Mouse (Mus musculus): ENCODE data around the gene Fam25c. TPM values are rescaled to one million over a fixed set of nuclear protein-coding genes. Genes with fewer than 3 reads are reported as not detected.

Fam25c gene
- total and polyA plus RNA-seq, 3 experiments: not detected

DNA sequence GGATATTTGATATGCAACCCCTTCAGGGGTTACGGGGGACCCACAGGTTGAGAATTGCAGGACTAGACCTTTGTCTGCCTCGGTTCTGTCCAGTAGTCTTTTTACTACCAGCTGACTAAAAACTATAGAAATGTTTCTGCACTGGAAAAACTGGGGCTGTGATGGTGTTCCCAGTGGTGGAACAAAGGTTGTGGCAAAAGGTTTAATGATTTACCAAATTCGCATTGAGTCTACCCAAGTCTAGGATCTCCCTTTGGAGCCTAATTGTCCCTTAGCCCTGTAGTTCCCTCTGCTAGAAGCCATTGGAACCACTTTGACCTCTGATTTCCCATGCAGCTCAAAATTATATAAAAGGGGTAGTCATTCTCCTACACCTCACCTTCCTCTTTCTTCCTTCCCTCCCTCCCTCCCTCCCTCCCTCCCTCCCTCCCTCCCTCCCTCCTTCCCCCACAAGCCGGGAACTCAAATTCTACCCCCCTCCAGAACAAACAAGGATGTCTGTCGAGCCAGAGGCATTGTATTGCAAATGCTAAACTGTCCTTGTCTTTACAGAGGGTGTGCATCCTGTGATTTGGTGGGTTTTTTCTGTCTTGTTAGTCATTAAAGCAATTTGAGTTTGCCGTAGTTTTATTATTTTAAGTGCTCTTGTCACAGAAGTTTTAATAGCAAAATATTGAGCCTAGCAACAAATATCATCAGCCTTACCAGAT lies 42.7 kb downstream of the Fam25c start:
- H3K79me2 ChIP-seq (ENCODE audit: control insufficient read depth, insufficient read depth, low read length, poor library complexity): peaks cover 46% of the 10 kb centered on the region
- H3K9me3 ChIP-seq (replicated peaks; ENCODE audit: insufficient read depth, low read length): no peaks in the 10 kb centered on the region
- peak overlapping the region; percentile 32 for H3K9ac ChIP-seq (ENCODE audit: control insufficient read depth, low read depth, low read length, poor library complexity, severe bottlenecking)
- H3K36me3 ChIP-seq (ENCODE audit: control insufficient read depth in 1 of 2, insufficient read depth in 2 of 2, low read length in 2 of 2): peaks cover 6 to 33% of the 10 kb centered on the region in 2 experiments
- peak overlapping the region; percentile 41 to 93 for H3K4me3 ChIP-seq (ENCODE audit: control insufficient read depth in 1 of 2, insufficient read depth in 1 of 2, low read depth in 2 of 2, low read length in 2 of 2)
- 0 out of 2 replicates have a peak, but pooled peaks have one; percentile 30 for TF ChIP-seq MAZ (IDR thresholded peaks at IDR 0.05; ENCODE audit: low read depth, low read length)
- TF ChIP-seq BHLHE40 (IDR thresholded peaks at IDR 0.05; ENCODE audit: borderline replicate concordance, low read depth, low read length): no peak
- H3K27ac ChIP-seq (ENCODE audit: control insufficient read depth, low read depth, low read length): peak overlapping the region; percentile 34; the same call in 1 of the 2 replicates
- H3K27me3 ChIP-seq (ENCODE audit: control insufficient read depth in 1 of 2, insufficient read depth in 2 of 2, low read length in 2 of 2): no peaks in the 10 kb centered on the region
- H3K4me1 ChIP-seq (ENCODE audit: control insufficient read depth in 1 of 2, insufficient read depth in 2 of 2, low read length in 2 of 2): peaks cover 12 to 30% of the 10 kb centered on the region in 2 experiments
- peak; percentile 49 for DNase-seq (ENCODE audit: low read depth, low spot score)

- Histone ChIP-seq H3K36me3 (ENCODE audit: control insufficient read depth in 1 of 2, insufficient read depth in 2 of 2, low read length in 2 of 2) (peaks cover 6 to 33% of the 10 kb centered on the region in 2 experiments), H3K9me3 (replicated peaks; ENCODE audit: insufficient read depth, low read length) (no peaks in the 10 kb centered on the region), H3K4me1 (ENCODE audit: control insufficient read depth in 1 of 2, insufficient read depth in 2 of 2, low read length in 2 of 2) (peaks cover 12 to 30% of the 10 kb centered on the region in 2 experiments), H3K4me3 (ENCODE audit: control insufficient read depth in 1 of 2, insufficient read depth in 1 of 2, low read depth in 2 of 2, low read length in 2 of 2) (peak overlapping the region; percentile 91 to 93), H3K9ac (ENCODE audit: control insufficient read depth, low read depth, low read length, poor library complexity, severe bottlenecking) (peak overlapping the region; percentile 96), H3K27ac (ENCODE audit: control insufficient read depth, low read depth, low read length) (peak overlapping the region; percentile 63; the same call in 1 of the 2 replicates), H3K79me2 (ENCODE audit: control insufficient read depth, insufficient read depth, low read length, poor library complexity) (peaks cover 43% of the 10 kb centered on the region), H3K27me3 (ENCODE audit: control insufficient read depth in 1 of 2, insufficient read depth in 2 of 2, low read length in 2 of 2) (no peaks in the 10 kb centered on the region)
- peak; percentile 73 for DNase-seq (ENCODE audit: low read depth, low spot score)
- TF ChIP-seq HCFC1 (IDR thresholded peaks at IDR 0.05; ENCODE audit: low read depth, low read length) (peak; percentile 33; the same call in 1 of the 2 replicates), MXI1 (IDR thresholded peaks at IDR 0.05; ENCODE audit: low read depth, low read length) (0 out of 2 replicates have a peak, but pooled peaks have one; percentile 13), TCF12 (IDR thresholded peaks at IDR 0.05; ENCODE audit: low read depth, low read length) (no peak), POLR2AphosphoS2 (IDR thresholded peaks at IDR 0.05; ENCODE audit: low read length) (no peak), EP300 (IDR thresholded peaks at IDR 0.05; ENCODE audit: low read depth in 1 of 2, low read length in 2 of 2) (no peak), ZNF384 (IDR thresholded peaks at IDR 0.05; ENCODE audit: low read depth, low read length) (no peak), SIN3A (IDR thresholded peaks at IDR 0.05; ENCODE audit: low read length) (peak; percentile 56; the same call in 1 of the 2 replicates), TBP (IDR thresholded peaks at IDR 0.05; ENCODE audit: low read depth, low read length) (0 out of 2 replicates have a peak, but pooled peaks have one; percentile 20), TAL1 (IDR thresholded peaks at IDR 0.05; ENCODE audit: low read length) (no peak), ZMIZ1 (IDR thresholded peaks at IDR 0.05; ENCODE audit: low read depth, low read length) (0 out of 2 replicates have a peak, but pooled peaks have one; percentile 11)
Observed at GRCm38 (mm10) chr14:34311691-34312090, 43.5 kb downstream of the Fam25c start.

Data from MEL (cell line).